Mouse (Mus musculus) bone marrow macrophage, adult 2 months (primary cell): ENCODE results near the gene Tmem273.

Experiments
- CTCF ChIP-seq: IDR thresholded peaks from 2 replicates; pipeline ENCODE4 v1.5.1; 2012; ENCODE audit warnings: low read depth, mild to moderate bottlenecking, low read length, moderate library complexity
- POLR2A ChIP-seq: IDR thresholded peaks from 2 replicates; pipeline ENCODE4 v1.6.1; 2012; ENCODE audit warnings: mild to moderate bottlenecking, low read depth, low read length, borderline replicate concordance

- no peak for TF ChIP-seq CTCF
- no peak for TF ChIP-seq POLR2A
Measured at GRCm38 (mm10) chr14:32754286-32754685, 31.5 kb upstream of the Tmem273 start.
